Mouse (Mus musculus): ENCODE results near the gene Abhd4.

Abhd4 gene

GRCm38 (mm10) chr14:54276446-54276845, 22.5 kb downstream of the Abhd4 start:
- DNase-seq (ENCODE audit: low read depth, low spot score): no peak

GRCm38 (mm10) chr14:54284839-54285238, 30.9 kb downstream of the Abhd4 start, which contains the start of gene Olfr49:
TSS of gene Olfr49 (minus strand) at chr14:54284939.
- no peak for DNase-seq (ENCODE audit: low read depth, low spot score)

GRCm38 (mm10) chr14:54300136-54300535, 46.1 kb downstream of the Abhd4 start:
- DNase-seq (ENCODE audit: low read depth, low spot score): no peak

- DNase-seq (ENCODE audit: low read depth, low spot score): no peak
Observed at GRCm38 (mm10) chr14:54300676-54301075, 46.7 kb downstream of the Abhd4 start.

GRCm38 (mm10) chr14:54311763-54312162, 57.8 kb downstream of the Abhd4 start:
- DNase-seq (ENCODE audit: low read depth, low spot score): no peak
